Mouse (Mus musculus) thymus, adult 2 months (tissue): ENCODE data around the gene Stk4.

Experiments used
- CTCF ChIP-seq: fragments of 200-500 bp; IDR thresholded peaks from 2 replicates; pipeline ENCODE4 v1.5.1; 2012; ENCODE audit warnings: mild to moderate bottlenecking, control low read depth, low read length, moderate library complexity, borderline replicate concordance; ENCODE audit not compliant: control insufficient read depth, poor library complexity, insufficient read depth; ENCODE audit errors: extremely low read depth
- POLR2A ChIP-seq: fragments of 200-500 bp; IDR thresholded peaks from 2 replicates; pipeline ENCODE4 v1.6.1; 2012; ENCODE audit warnings: mild to moderate bottlenecking, low read length, control low read depth, moderate library complexity; ENCODE audit not compliant: control insufficient read depth, poor library complexity, insufficient read depth; ENCODE audit errors: extremely low read depth

DNA sequence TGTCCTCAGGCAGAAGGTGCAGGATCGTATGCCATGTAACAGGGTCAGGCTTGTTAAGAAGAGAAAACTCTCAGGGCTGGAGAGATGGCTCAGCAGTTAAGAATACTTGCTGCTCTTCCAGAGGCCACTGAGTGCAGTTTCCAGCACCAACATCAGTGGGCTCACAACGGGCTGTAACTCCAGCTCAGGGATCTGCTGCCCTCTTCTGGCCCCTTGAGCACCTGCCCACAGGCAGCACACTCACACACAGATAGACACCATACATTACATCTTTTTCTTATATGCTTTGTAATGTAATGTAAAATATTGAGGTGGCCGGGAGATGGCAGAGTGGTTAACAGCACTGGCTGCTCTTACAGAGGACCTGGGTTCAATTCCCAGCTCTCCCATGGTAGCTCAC is 37.1 kb upstream of the Stk4 start:
- TF ChIP-seq CTCF (no peak), POLR2A (no peak)
